Mouse (Mus musculus) stomach, embryonic 14.5 days (tissue): Measurements from ENCODE around the gene 1700015G11Rik. TPM values are rescaled to one million over a fixed set of nuclear protein-coding genes. Genes with fewer than 3 reads are reported as not detected.

Source experiments
- ATAC-seq: fragments of 200-750 bp; cut with Nextera tagmentation; 2 replicates; pipeline ENCODE4 v1.8.0; 2017; ENCODE audit warnings: low read depth, moderate TSS enrichment; ENCODE audit not compliant: insufficient number of reproducible peaks, insufficient read depth, low FRiP score
- H3K27ac ChIP-seq: fragments of 300-500 bp; sonication (generic); 2 replicates; pipeline ENCODE4 v1.5.1; 2014; ENCODE audit warnings: mild to moderate bottlenecking, low read length, moderate library complexity, mixed read lengths
- H3K27me3 ChIP-seq: fragments of 300-500 bp; sonication (generic); 2 replicates; pipeline ENCODE4 v1.6.1; 2014; ENCODE audit warnings: low read length, control low read depth, mixed read lengths; ENCODE audit not compliant: control insufficient read depth, insufficient read depth
- H3K36me3 ChIP-seq: fragments of 300-500 bp; sonication (generic); 2 replicates; pipeline ENCODE4 v1.6.1; 2014; ENCODE audit warnings: mild to moderate bottlenecking, control low read depth, low read length, moderate library complexity, mixed read lengths; ENCODE audit not compliant: control insufficient read depth, insufficient read depth
- H3K4me1 ChIP-seq: fragments of 300-500 bp; sonication (generic); 2 replicates; pipeline ENCODE4 v1.6.1; 2014; ENCODE audit warnings: low read length, control low read depth, mixed read lengths; ENCODE audit not compliant: control insufficient read depth, insufficient read depth
- H3K4me2 ChIP-seq: fragments of 300-500 bp; sonication (generic); replicated peaks from 2 replicates; pipeline ENCODE4 v1.6.1; 2014; ENCODE audit warnings: low read depth, low read length, control low read depth
- H3K4me3 ChIP-seq: fragments of 300-500 bp; sonication (generic); 2 replicates; pipeline ENCODE4 v1.5.1; 2014; ENCODE audit warnings: low read depth, low read length, control low read depth
- H3K9ac ChIP-seq: fragments of 300-500 bp; sonication (generic); replicated peaks from 2 replicates; pipeline ENCODE4 v1.6.1; 2014; ENCODE audit warnings: low read depth, mild to moderate bottlenecking, control low read depth, low read length, moderate library complexity, mixed read lengths
- H3K9me3 ChIP-seq: fragments of 300-500 bp; sonication (generic); 2 replicates; pipeline ENCODE4 v1.6.1; 2016; ENCODE audit warnings: low read depth, low read length, control low read depth; ENCODE audit not compliant: control insufficient read depth
- WGBS: fragments of 180-500 bp; shearing (Covaris S2); extraction: QIAGEN DNeasy Blood & Tissue Kit; methylation state at CpG from one replicate; pipeline ENCODE4 v1.1.7; 2014; 5-methylcytosine and 5-hydroxymethylcytosine counted together
- polyA plus RNA-seq: library from polyadenylated mRNA; unstranded; fragments of >200 nt; fragmentation: Nextera tagmentation; extraction: Ambion mirVana; gene quantifications from 2 replicates; pipeline ENCODE4 v1.2.1, GENCODE M21; 2014

Gene 1700015G11Rik
- polyA plus RNA-seq, 1 experiment from 2014 or later = not detected

- no peak overlapping the region for H3K4me2 ChIP-seq
- no peak for ATAC-seq
- H3K27me3 ChIP-seq = no peaks in the 10 kb centered on the region
- H3K4me1 ChIP-seq = no peaks in the 10 kb centered on the region
- H3K4me3 ChIP-seq = no peak overlapping the region
- no peak overlapping the region for H3K27ac ChIP-seq
- H3K9ac ChIP-seq = no peak overlapping the region
- no peaks in the 10 kb centered on the region for H3K36me3 ChIP-seq
- WGBS = 44% methylated on average over 5 of the region's 5 CpGs
- H3K9me3 ChIP-seq = no peaks in the 10 kb centered on the region
Measured at GRCm38 (mm10) chr7:51979271-51979670, 36.3 kb downstream of the 1700015G11Rik start.

DNA sequence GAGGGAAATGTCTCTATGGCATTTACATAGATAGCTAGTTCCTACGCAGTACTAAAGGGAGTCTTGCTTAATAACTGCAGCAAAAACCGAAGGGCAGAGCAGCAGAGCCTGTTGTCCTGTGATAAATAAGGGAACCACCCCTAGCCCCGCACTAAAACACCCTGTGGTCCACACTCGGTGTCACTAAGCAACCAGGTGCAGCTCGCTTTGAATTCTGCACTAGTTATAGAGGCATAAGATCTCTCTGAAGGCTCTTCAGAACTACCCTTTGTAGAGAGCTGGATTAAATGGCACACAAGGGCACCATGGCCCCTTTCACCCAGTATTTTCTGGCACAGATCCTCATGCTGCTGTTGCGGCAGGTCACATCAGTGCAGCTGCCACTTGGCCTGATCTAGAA, 40.3 kb downstream of the 1700015G11Rik start:
- WGBS = 75% methylated on average over 6 of the region's 6 CpGs
- Histone ChIP-seq H3K4me1 (no peaks in the 10 kb centered on the region), H3K9ac (no peak overlapping the region), H3K4me3 (no peak overlapping the region), H3K9me3 (no peaks in the 10 kb centered on the region), H3K4me2 (no peak overlapping the region), H3K27ac (no peak overlapping the region), H3K36me3 (no peaks in the 10 kb centered on the region), H3K27me3 (no peaks in the 10 kb centered on the region)
- ATAC-seq = no peak

DNA sequence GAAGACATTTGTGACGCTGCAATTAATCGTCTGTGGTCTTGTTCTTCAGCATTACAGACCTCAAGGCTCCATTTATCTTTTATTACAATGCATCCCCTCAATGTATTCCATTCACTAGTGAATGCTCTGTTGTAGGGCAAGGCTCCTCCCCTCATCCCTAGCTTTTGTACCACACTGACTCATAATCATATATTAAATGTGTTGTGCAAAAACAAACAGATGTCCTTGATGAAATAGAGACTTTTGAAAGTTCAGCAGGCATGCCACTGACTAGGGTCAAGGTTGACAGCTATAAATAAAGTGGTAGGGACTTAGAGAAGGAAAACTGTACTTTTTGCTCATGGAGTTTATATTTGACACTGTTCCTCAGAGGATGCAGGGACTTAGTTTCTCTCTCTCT, 42.0 kb downstream of the 1700015G11Rik start:
- Histone ChIP-seq H3K4me1 (no peaks in the 10 kb centered on the region), H3K4me2 (no peak overlapping the region)
- WGBS = 86% methylated on average over 2 of the region's 2 CpGs

DNA sequence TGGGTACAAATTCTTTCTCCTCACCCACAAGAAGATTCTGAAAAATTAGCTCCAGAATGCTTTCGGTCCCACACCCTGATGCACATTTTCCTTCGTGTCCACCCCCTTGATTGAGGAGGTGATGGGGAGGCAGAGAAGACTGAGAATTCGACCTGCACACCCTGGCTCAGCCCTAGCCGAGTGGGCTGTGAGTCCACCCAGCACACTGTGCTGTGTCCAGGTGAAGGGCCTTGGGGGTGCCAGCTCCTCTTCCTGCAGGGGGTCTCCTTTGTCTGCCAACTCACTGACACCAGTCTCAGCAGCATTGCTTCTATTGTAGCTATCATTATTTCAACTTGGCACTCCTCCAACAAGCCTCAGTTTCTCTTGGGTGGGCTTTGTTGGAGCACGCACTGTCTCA, 42.4 kb downstream of the 1700015G11Rik start:
- no peaks in the 10 kb centered on the region for H3K4me1 ChIP-seq
- no peaks in the 10 kb centered on the region for H3K27me3 ChIP-seq
- WGBS = 76% methylated on average over 5 of the region's 5 CpGs
- no peak overlapping the region for H3K4me3 ChIP-seq
- H3K9me3 ChIP-seq = no peaks in the 10 kb centered on the region
- no peak overlapping the region for H3K27ac ChIP-seq
- no peak overlapping the region for H3K4me2 ChIP-seq
- no peak overlapping the region for H3K9ac ChIP-seq
- H3K36me3 ChIP-seq = no peaks in the 10 kb centered on the region
- ATAC-seq = no peak

More for the DNA sequence above, 42.0 kb downstream of the 1700015G11Rik start:
- Histone ChIP-seq H3K9me3 (no peaks in the 10 kb centered on the region), H3K27me3 (no peaks in the 10 kb centered on the region), H3K9ac (no peak overlapping the region), H3K27ac (no peak overlapping the region), H3K4me3 (no peak overlapping the region), H3K36me3 (no peaks in the 10 kb centered on the region)
- ATAC-seq = no peak

DNA sequence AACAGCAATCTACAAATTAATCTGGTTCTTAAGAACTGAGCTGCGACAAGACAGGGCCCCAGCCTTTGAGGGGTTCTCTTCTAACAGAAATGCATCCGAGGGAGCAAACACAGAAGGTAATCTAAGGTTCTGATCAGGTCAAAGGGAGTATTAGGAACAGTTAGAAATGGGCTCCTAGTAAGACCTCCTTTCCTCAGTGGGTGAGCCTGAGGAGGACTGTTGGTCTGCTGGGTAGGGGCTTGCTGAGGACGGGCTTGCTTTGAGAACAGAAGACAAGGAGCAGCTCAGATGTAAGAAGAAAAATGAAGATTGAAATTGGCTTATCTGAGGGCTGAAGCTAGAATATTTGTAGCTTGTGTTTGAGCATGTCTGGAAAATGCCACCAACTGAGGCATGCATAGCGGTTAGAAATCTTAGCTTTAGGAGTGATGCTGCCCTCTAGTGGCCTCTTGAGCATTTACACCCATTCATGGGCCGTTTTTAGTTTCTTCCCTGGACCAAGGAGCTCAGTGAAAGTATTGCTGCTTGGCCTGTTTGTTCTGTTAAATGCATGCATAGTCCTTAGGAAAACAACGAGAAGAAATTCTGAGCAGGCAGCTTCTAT, 43.2 kb downstream of the 1700015G11Rik start:
- ATAC-seq = no peak; the same call in 1 of the 2 replicates
- Histone ChIP-seq H3K36me3 (no peaks in the 10 kb centered on the region), H3K27me3 (no peaks in the 10 kb centered on the region), H3K4me1 (no peaks in the 10 kb centered on the region), H3K4me3 (no peak overlapping the region), H3K9me3 (no peaks in the 10 kb centered on the region), H3K27ac (no peak overlapping the region), H3K9ac (no peak overlapping the region), H3K4me2 (no peak overlapping the region)
- 33% methylated on average over 6 of the region's 6 CpGs for WGBS

- Histone ChIP-seq H3K4me3 (no peak overlapping the region), H3K27me3 (no peaks in the 10 kb centered on the region), H3K9me3 (no peaks in the 10 kb centered on the region), H3K4me2 (no peak overlapping the region), H3K9ac (no peak overlapping the region), H3K4me1 (no peaks in the 10 kb centered on the region), H3K36me3 (no peaks in the 10 kb centered on the region), H3K27ac (no peak overlapping the region)
- ATAC-seq = no peak
Measured at GRCm38 (mm10) chr7:51969379-51969778, 46.1 kb downstream of the 1700015G11Rik start.

- H3K4me3 ChIP-seq = no peak overlapping the region
- H3K27ac ChIP-seq = no peak overlapping the region
- no peak for ATAC-seq
- H3K9me3 ChIP-seq = no peaks in the 10 kb centered on the region
- H3K27me3 ChIP-seq = no peaks in the 10 kb centered on the region
- WGBS = 89% methylated on average over 4 of the region's 4 CpGs
- no peaks in the 10 kb centered on the region for H3K36me3 ChIP-seq
- no peak overlapping the region for H3K4me2 ChIP-seq
- H3K9ac ChIP-seq = no peak overlapping the region
- H3K4me1 ChIP-seq = no peaks in the 10 kb centered on the region
Measured at GRCm38 (mm10) chr7:51967581-51967980, 47.9 kb downstream of the 1700015G11Rik start.

- Histone ChIP-seq H3K9me3 (no peaks in the 10 kb centered on the region), H3K27me3 (no peaks in the 10 kb centered on the region), H3K4me1 (no peaks in the 10 kb centered on the region), H3K4me3 (no peak overlapping the region), H3K9ac (no peak overlapping the region), H3K36me3 (no peaks in the 10 kb centered on the region), H3K27ac (no peak overlapping the region), H3K4me2 (no peak overlapping the region)
- no peak for ATAC-seq
- 78% methylated on average over 7 of the region's 7 CpGs for WGBS
Measured at GRCm38 (mm10) chr7:51964681-51965080, 50.8 kb downstream of the 1700015G11Rik start.
